7 mouse cellular contexts compared by ENCODE assay signal in the genomic region with DNA sequence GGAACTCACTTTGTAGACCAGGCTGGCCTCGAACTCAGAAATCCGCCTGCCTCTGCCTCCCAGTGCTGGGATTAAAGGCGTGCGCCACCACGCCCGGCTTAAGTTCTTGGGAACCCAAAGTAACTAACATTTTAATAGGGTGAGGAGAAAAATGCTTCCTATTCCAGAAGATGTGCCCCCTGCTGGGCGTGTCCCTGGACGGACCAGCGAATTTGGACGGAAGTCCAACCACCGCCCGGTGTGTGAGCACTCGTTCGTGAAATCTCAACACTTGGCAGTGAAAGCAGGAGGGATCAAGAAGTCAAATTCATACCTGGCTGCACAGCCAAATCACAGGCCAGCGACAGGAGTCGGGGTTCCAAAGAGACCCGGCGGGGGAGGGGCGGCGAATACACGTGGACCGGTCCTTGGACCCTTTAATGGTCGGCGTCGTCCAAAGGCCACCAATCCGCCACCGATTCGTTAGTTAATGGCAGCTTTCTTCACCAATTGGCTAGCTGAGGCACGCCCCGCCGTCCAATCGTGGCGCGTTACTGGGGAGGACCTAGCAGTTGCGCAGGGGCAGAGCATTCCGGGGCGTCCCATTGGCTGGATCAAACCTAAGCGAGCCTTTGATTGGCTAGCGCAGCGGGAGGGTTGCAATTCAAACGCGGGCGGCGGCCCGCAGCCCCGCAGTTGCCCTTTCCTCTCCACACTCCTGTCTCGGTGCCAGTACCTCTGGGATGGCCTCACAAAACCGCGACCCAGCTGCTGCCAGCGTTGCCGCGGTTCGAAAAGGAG. TPM values are rescaled to one million over a fixed set of nuclear protein-coding genes. Genes with fewer than 3 reads are reported as not detected.
A peak's percentile ranks its signal among the peaks of the same experiment; 100 is the strongest.
DNase-seq lines count a peak whose midpoint lies in the region; ATAC-seq lines count a peak whose summit lies in the region.

A gene (plus strand): TSS at position 641 of the 780 bp plus-strand sequence.

- peak; percentile 99 for DNase-seq in adrenal gland, postnatal 14 days
- DNase-seq in embryonic facial prominence, embryonic 11.5 days (ENCODE audit: low spot score), result peak; percentile 99
- DNase-seq in kidney, adult 11 months, result peak; percentile 99
- peak; percentile 95 for DNase-seq in limb, embryonic 10.5 days (ENCODE audit: low spot score)
- DNase-seq in spleen, adult 12 weeks (ENCODE audit: low spot score), result peak; percentile 97

- peak within 1 kb of the TSS; percentile 70 for H3K27ac ChIP-seq in embryonic facial prominence, embryonic 11.5 days (replicated peaks; ENCODE audit: low read depth, low read length)
- peak within 1 kb of the TSS; percentile 98 for H3K27ac ChIP-seq in limb, embryonic 10.5 days
- no peak within 1 kb of the TSS for H3K27ac ChIP-seq in midbrain, embryonic 13.5 days

- no peaks in the 10 kb centered on the region for H3K27me3 ChIP-seq in embryonic facial prominence, embryonic 11.5 days (ENCODE audit: control insufficient read depth, insufficient read depth, low read length)
- H3K27me3 ChIP-seq in limb, embryonic 10.5 days (ENCODE audit: low read depth, poor library complexity, severe bottlenecking), result no peaks in the 10 kb centered on the region
- no peaks in the 10 kb centered on the region for H3K27me3 ChIP-seq in midbrain, embryonic 13.5 days

- peaks cover 4% of the 10 kb centered on the region; the same call in 1 of the 2 replicates for H3K4me1 ChIP-seq in embryonic facial prominence, embryonic 11.5 days (ENCODE audit: control insufficient read depth, insufficient read depth, low read length)
- peaks cover 23% of the 10 kb centered on the region for H3K4me1 ChIP-seq in limb, embryonic 10.5 days
- H3K4me1 ChIP-seq in midbrain, embryonic 13.5 days (replicated peaks), result peaks cover 26% of the 10 kb centered on the region

- peak within 1 kb of the TSS; percentile 82 for H3K4me2 ChIP-seq in embryonic facial prominence, embryonic 11.5 days (ENCODE audit: low read depth, low read length)
- H3K4me2 ChIP-seq in midbrain, embryonic 13.5 days (replicated peaks), result peak within 1 kb of the TSS; percentile 97

- peak; percentile 98 for ATAC-seq in embryonic facial prominence, embryonic 11.5 days (replicated peaks; ENCODE audit: insufficient number of reproducible peaks, low FRiP score, low TSS enrichment, low read depth)
- ATAC-seq in granulocyte monocyte progenitor cell, adult 5-6 weeks (replicated peaks; ENCODE audit: poor library complexity, severe bottlenecking), result peak; percentile 97
- ATAC-seq in midbrain, embryonic 13.5 days, result peak; percentile 100

- no peaks in the 10 kb centered on the region for H3K9me3 ChIP-seq in embryonic facial prominence, embryonic 11.5 days (replicated peaks; ENCODE audit: control insufficient read depth, low read length)
- H3K9me3 ChIP-seq in limb, embryonic 10.5 days (replicated peaks), result no peaks in the 10 kb centered on the region
- no peaks in the 10 kb centered on the region for H3K9me3 ChIP-seq in midbrain, embryonic 13.5 days

- peak within 1 kb of the TSS; percentile 99 for H3K4me3 ChIP-seq in embryonic facial prominence, embryonic 11.5 days (ENCODE audit: low read depth, low read length)
- H3K4me3 ChIP-seq in limb, embryonic 10.5 days, result peak within 1 kb of the TSS; percentile 99
- H3K4me3 ChIP-seq in midbrain, embryonic 13.5 days (replicated peaks), result peak within 1 kb of the TSS; percentile 86

- H3K36me3 ChIP-seq in embryonic facial prominence, embryonic 11.5 days (replicated peaks; ENCODE audit: control insufficient read depth, insufficient read depth, low read depth, low read length), result no peaks in the 10 kb centered on the region; the same call in none of the 2 replicates
- H3K36me3 ChIP-seq in limb, embryonic 10.5 days, result peaks cover 74% of the 10 kb centered on the region
- H3K36me3 ChIP-seq in midbrain, embryonic 13.5 days, result peaks cover 46% of the 10 kb centered on the region

- WGBS in embryonic facial prominence, embryonic 11.5 days, result 2% methylated on average over 53 of the region's 53 CpGs
- WGBS in limb, embryonic 10.5 days, result 3% methylated on average over 53 of the region's 53 CpGs
- WGBS in midbrain, embryonic 13.5 days, result 2% methylated on average over 53 of the region's 53 CpGs

- peak within 1 kb of the TSS; percentile 90 for H3K9ac ChIP-seq in embryonic facial prominence, embryonic 11.5 days (replicated peaks; ENCODE audit: low read length)
- peak within 1 kb of the TSS; percentile 71 for H3K9ac ChIP-seq in midbrain, embryonic 13.5 days (replicated peaks)

RNA-seq across cellular contexts. Expression of the gene that starts here (rescaled TPM):
- 32.1 and 36.0 TPM in 2 replicates for total RNA-seq in adrenal gland, postnatal 14 days (2021)
- 534 and 547 TPM in 2 replicates for polyA plus RNA-seq in embryonic facial prominence, embryonic 11.5 days (2014; fragmentation: Nextera tagmentation; extraction: Ambion mirVana)
- 24.5 and 75.2 TPM in 2 replicates for total RNA-seq in granulocyte monocyte progenitor cell, adult 5-6 weeks (2014; fragmentation: Nextera tagmentation)
- 112 and 138 TPM in 2 replicates for total RNA-seq in granulocyte monocyte progenitor cell, adult 5-6 weeks (2017)
- polyA plus RNA-seq in limb, embryonic 10.5 days (2016; fragmentation: Nextera tagmentation; extraction: Ambion mirVana), result 607 and 617 TPM in 2 replicates
- polyA plus RNA-seq in midbrain, embryonic 13.5 days (2015; fragmentation: Nextera tagmentation; extraction: Ambion mirVana), result 203 and 208 TPM in 2 replicates
